Mouse (Mus musculus): ENCODE results near the gene Trim65.

Trim65 gene

GRCm38 (mm10) chr11:116110131-116110530 lies 20.8 kb downstream of the Trim65 start:
- DNase-seq (ENCODE audit: low read depth in 1 of 2, low spot score in 2 of 2): peak in 1 of 2 experiments; percentile 37

- DNase-seq (ENCODE audit: low read depth in 1 of 2, low spot score in 2 of 2): no peak
These were observed 21.4 kb downstream of the Trim65 start for GRCm38 (mm10) chr11:116109441-116110081.

GRCm38 (mm10) chr11:116108464-116109137 lies 22.3 kb downstream of the Trim65 start:
- DNase-seq (ENCODE audit: low read depth in 1 of 2, low spot score in 2 of 2): no peak

GRCm38 (mm10) chr11:116107777-116108285 lies 23.1 kb downstream of the Trim65 start:
- no peak for DNase-seq (ENCODE audit: low read depth in 1 of 2, low spot score in 2 of 2)

- no peak for DNase-seq (ENCODE audit: low read depth in 1 of 2, low spot score in 2 of 2)
These were observed 23.8 kb downstream of the Trim65 start for GRCm38 (mm10) chr11:116106963-116107776.

GRCm38 (mm10) chr11:116106154-116106962 lies 24.6 kb downstream of the Trim65 start:
- no peak for DNase-seq (ENCODE audit: low read depth in 1 of 2, low spot score in 2 of 2)

- DNase-seq (ENCODE audit: low read depth in 1 of 2, low spot score in 2 of 2): no peak
These were observed 25.9 kb downstream of the Trim65 start for GRCm38 (mm10) chr11:116105065-116105464.

- DNase-seq (ENCODE audit: low read depth in 1 of 2, low spot score in 2 of 2): no peak
These were observed 26.8 kb downstream of the Trim65 start for GRCm38 (mm10) chr11:116104006-116104646.

- DNase-seq (ENCODE audit: low read depth in 1 of 2, low spot score in 2 of 2): no peak
These were observed 27.4 kb downstream of the Trim65 start for GRCm38 (mm10) chr11:116103572-116103971.

- no peak for DNase-seq (ENCODE audit: low read depth in 1 of 2, low spot score in 2 of 2)
These were observed 28.5 kb downstream of the Trim65 start for GRCm38 (mm10) chr11:116102472-116102871.

GRCm38 (mm10) chr11:116101931-116102381 lies 29.0 kb downstream of the Trim65 start:
- DNase-seq (ENCODE audit: low read depth in 1 of 2, low spot score in 2 of 2): no peak

- no peak for DNase-seq (ENCODE audit: low read depth in 1 of 2, low spot score in 2 of 2)
These were observed 30.1 kb downstream of the Trim65 start for GRCm38 (mm10) chr11:116100839-116101238.

GRCm38 (mm10) chr11:116100385-116100784 lies 30.5 kb downstream of the Trim65 start:
- no peak for DNase-seq (ENCODE audit: low read depth in 1 of 2, low spot score in 2 of 2)

- no peak for DNase-seq (ENCODE audit: low read depth in 1 of 2, low spot score in 2 of 2)
These were observed 31.5 kb downstream of the Trim65 start for GRCm38 (mm10) chr11:116099462-116099861.

- DNase-seq (ENCODE audit: low read depth in 1 of 2, low spot score in 2 of 2): no peak
These were observed 32.0 kb downstream of the Trim65 start for GRCm38 (mm10) chr11:116098711-116099460.

- DNase-seq (ENCODE audit: low read depth in 1 of 2, low spot score in 2 of 2): peak in 1 of 2 experiments; percentile 40
These were observed 34.5 kb downstream of the Trim65 start for GRCm38 (mm10) chr11:116096213-116097108.

- DNase-seq (ENCODE audit: low read depth in 1 of 2, low spot score in 2 of 2): no peak
These were observed 35.4 kb downstream of the Trim65 start for GRCm38 (mm10) chr11:116095573-116095972.

- no peak for DNase-seq (ENCODE audit: low read depth in 1 of 2, low spot score in 2 of 2)
These were observed 37.0 kb downstream of the Trim65 start for GRCm38 (mm10) chr11:116093771-116094565.

Measured in monocyte, adult 2 months (primary cell).